Mouse (Mus musculus) lung, postnatal 0 days (tissue): Measurements from ENCODE around the gene Dlg3.

ENCODE experiments used
- CTCF ChIP-seq: IDR thresholded peaks from 2 replicates; pipeline ENCODE4 v1.5.1; 2016; ENCODE audit warnings: antibody characterized with exemption, mild to moderate bottlenecking
- EP300 ChIP-seq: IDR thresholded peaks from 2 replicates; pipeline ENCODE4 v1.6.1; 2016; ENCODE audit warnings: antibody characterized with exemption, mild to moderate bottlenecking, control low read depth

DNA sequence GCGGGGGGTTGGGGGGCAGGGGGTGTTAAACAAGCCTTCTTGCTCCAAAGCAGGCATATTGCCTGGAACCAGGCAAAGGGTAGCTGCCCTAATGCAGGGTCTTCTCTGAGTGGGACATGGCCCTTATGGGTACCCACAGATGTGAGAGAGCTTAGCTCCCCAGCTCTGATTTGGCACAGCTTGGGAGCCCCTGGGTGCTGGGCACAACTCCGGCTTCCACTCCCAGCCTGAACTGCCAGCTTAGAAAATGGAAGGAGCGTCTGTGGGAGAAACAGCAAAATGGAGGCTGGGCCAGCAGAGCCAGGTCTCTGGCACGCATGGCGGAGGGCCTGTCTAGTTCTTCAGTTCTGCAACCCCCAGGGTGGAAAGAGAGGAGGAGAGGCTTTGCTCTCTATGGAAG lies 1.8 kb downstream of the Dlg3 start:
- no peak for TF ChIP-seq CTCF
- TF ChIP-seq EP300 = no peak
